Mouse (Mus musculus): Measurements from ENCODE around the gene Atp6v1c2. TPM values are rescaled to one million over a fixed set of nuclear protein-coding genes. Genes with fewer than 3 reads are reported as not detected.

The Atp6v1c2 gene
- polyA plus RNA-seq, 1 experiment from 2014 or later = 0.12 TPM

DNA sequence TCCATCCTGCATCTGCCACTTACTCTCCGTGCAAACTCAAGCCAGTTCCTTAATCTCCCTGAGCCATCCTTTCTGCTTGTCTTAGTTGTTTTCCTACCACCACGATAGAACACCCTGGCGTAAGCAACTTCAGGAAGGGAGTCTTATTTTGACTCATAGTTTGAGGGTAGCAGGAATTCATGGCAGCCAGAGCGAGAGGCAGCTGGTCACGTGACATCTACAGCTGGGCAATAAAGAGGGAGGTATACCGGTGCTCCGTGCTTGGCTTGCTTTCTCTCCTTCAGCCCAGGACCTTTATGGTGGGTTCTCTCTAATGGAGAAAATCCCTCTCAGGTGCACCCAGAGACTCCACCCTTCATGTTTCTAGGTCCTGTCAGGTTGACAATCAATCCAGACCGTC, 78.2 kb downstream of the Atp6v1c2 start:
- Histone ChIP-seq H3K9ac (no peak overlapping the region), H3K27me3 (replicated peaks) (peaks cover 33% of the 10 kb centered on the region), H3K9me3 (replicated peaks) (no peaks in the 10 kb centered on the region), H3K36me3 (no peaks in the 10 kb centered on the region), H3K27ac (no peak overlapping the region), H3K4me2 (no peak overlapping the region), H3K4me3 (no peak overlapping the region), H3K4me1 (no peaks in the 10 kb centered on the region)
- 65% methylated on average over 8 of the region's 8 CpGs for WGBS (ENCODE audit: insufficient replicate concordance)
- no peak for ATAC-seq

GRCm38 (mm10) chr12:17242041-17242440, 87.1 kb downstream of the Atp6v1c2 start:
- no peak overlapping the region for H3K9ac ChIP-seq
- H3K36me3 ChIP-seq = no peaks in the 10 kb centered on the region
- no peaks in the 10 kb centered on the region for H3K4me1 ChIP-seq
- H3K9me3 ChIP-seq (replicated peaks) = no peaks in the 10 kb centered on the region
- no peaks in the 10 kb centered on the region for H3K27me3 ChIP-seq (replicated peaks)
- H3K4me3 ChIP-seq = no peak overlapping the region
- ATAC-seq = no peak
- H3K4me2 ChIP-seq = no peak overlapping the region
- H3K27ac ChIP-seq = no peak overlapping the region

- Histone ChIP-seq H3K4me2 (no peak overlapping the region), H3K4me3 (no peak overlapping the region), H3K27me3 (replicated peaks) (no peaks in the 10 kb centered on the region), H3K9ac (no peak overlapping the region), H3K9me3 (replicated peaks) (no peaks in the 10 kb centered on the region), H3K27ac (no peak overlapping the region), H3K4me1 (no peaks in the 10 kb centered on the region), H3K36me3 (no peaks in the 10 kb centered on the region)
- WGBS (ENCODE audit: insufficient replicate concordance) = 78% methylated on average over 9 of the region's 9 CpGs
- ATAC-seq = no peak
These were observed 87.5 kb downstream of the Atp6v1c2 start for GRCm38 (mm10) chr12:17241614-17242013.

GRCm38 (mm10) chr12:17241016-17241415, 88.1 kb downstream of the Atp6v1c2 start:
- ATAC-seq = no peak
- Histone ChIP-seq H3K27me3 (replicated peaks) (no peaks in the 10 kb centered on the region), H3K4me3 (no peak overlapping the region), H3K9me3 (replicated peaks) (no peaks in the 10 kb centered on the region), H3K4me2 (no peak overlapping the region), H3K9ac (no peak overlapping the region), H3K27ac (no peak overlapping the region), H3K36me3 (no peaks in the 10 kb centered on the region), H3K4me1 (no peaks in the 10 kb centered on the region)
- WGBS (ENCODE audit: insufficient replicate concordance) = 74% methylated on average over 2 of the region's 2 CpGs

- no peaks in the 10 kb centered on the region for H3K4me1 ChIP-seq
- no peaks in the 10 kb centered on the region for H3K36me3 ChIP-seq
- H3K27me3 ChIP-seq (replicated peaks) = no peaks in the 10 kb centered on the region
- no peak overlapping the region for H3K4me3 ChIP-seq
- H3K27ac ChIP-seq = no peak overlapping the region
- H3K4me2 ChIP-seq = no peak overlapping the region
- ATAC-seq = no peak
- no peak overlapping the region for H3K9ac ChIP-seq
- no peaks in the 10 kb centered on the region for H3K9me3 ChIP-seq (replicated peaks)
These were observed 89.8 kb downstream of the Atp6v1c2 start for GRCm38 (mm10) chr12:17239428-17239688.

GRCm38 (mm10) chr12:17238588-17239427, 90.4 kb downstream of the Atp6v1c2 start:
- Histone ChIP-seq H3K9ac (no peak overlapping the region), H3K27me3 (replicated peaks) (no peaks in the 10 kb centered on the region), H3K4me1 (no peaks in the 10 kb centered on the region), H3K9me3 (replicated peaks) (no peaks in the 10 kb centered on the region), H3K27ac (no peak overlapping the region), H3K4me3 (no peak overlapping the region), H3K4me2 (no peak overlapping the region), H3K36me3 (no peaks in the 10 kb centered on the region)
- ATAC-seq = no peak
- WGBS (ENCODE audit: insufficient replicate concordance) = 42% methylated on average over 12 of the region's 12 CpGs

- no peaks in the 10 kb centered on the region for H3K4me1 ChIP-seq
- no peaks in the 10 kb centered on the region for H3K36me3 ChIP-seq
- no peak overlapping the region for H3K4me3 ChIP-seq
- no peaks in the 10 kb centered on the region for H3K27me3 ChIP-seq (replicated peaks)
- no peaks in the 10 kb centered on the region for H3K9me3 ChIP-seq (replicated peaks)
- H3K9ac ChIP-seq = no peak overlapping the region
- no peak overlapping the region for H3K27ac ChIP-seq
- no peak for ATAC-seq
- H3K4me2 ChIP-seq = no peak overlapping the region
- 41% methylated on average over 11 of the region's 11 CpGs for WGBS (ENCODE audit: insufficient replicate concordance)
These were observed 93.4 kb downstream of the Atp6v1c2 start for GRCm38 (mm10) chr12:17235535-17236313.

Small RNA genes within 50 kb of the gene (microRNA-seq; reads per million reads assigned to microRNA genes)
- gene Mir3066 = 43.6 reads per million, percentile 40 among the genes with 10 or more reads in this experiment

Other genes with a start within 250 kb of the Atp6v1c2 start
- gene Kcnf1, start 152.5 kb downstream of the Atp6v1c2 start, polyA plus RNA-seq (2016; fragmentation: Nextera tagmentation; extraction: Ambion mirVana) = 0.41 and 0.49 TPM in 2 replicates
- gene Pdia6, start 62.8 kb downstream of the Atp6v1c2 start, polyA plus RNA-seq (2016; fragmentation: Nextera tagmentation; extraction: Ambion mirVana) = 309 and 312 TPM in 2 replicates
- 26.4 and 26.5 TPM in 2 replicates for gene Nol10, start 19.1 kb upstream of the Atp6v1c2 start, polyA plus RNA-seq (2016; fragmentation: Nextera tagmentation; extraction: Ambion mirVana)
- gene Odc1, start 215.4 kb upstream of the Atp6v1c2 start, polyA plus RNA-seq (2016; fragmentation: Nextera tagmentation; extraction: Ambion mirVana) = 587 and 597 TPM in 2 replicates

Measured in liver, embryonic 12.5 days (tissue).